Mouse (Mus musculus): ENCODE results near the gene Naif1.

- TF ChIP-seq CTCF (conservative IDR thresholded peaks at IDR 0.05; ENCODE audit: low read length) (no peak), POU5F1 (IDR thresholded peaks at IDR 0.05; ENCODE audit: borderline replicate concordance, low read length) (no peak), NANOG (IDR thresholded peaks at IDR 0.05; ENCODE audit: borderline replicate concordance, low read length) (no peak)
Observed at GRCm38 (mm10) chr2:32411407-32411806, 38.9 kb upstream of the Naif1 start.

All from E14TG2a.4 (cell line).